ENCODE assay signal across 15 mouse cellular contexts in genomic region chr4:135883881-135884516, GRCm38 (mm10). TPM values are rescaled to one million over a fixed set of nuclear protein-coding genes. Genes with fewer than 3 reads are reported as not detected.
DNase-seq lines count a peak whose midpoint lies in the region; ATAC-seq and TF ChIP-seq lines count a peak whose summit lies in the region.
"Had no signal": no experiment of that assay in that cellular context is flagged by ENCODE, and none has a peak within 500 bp of the region (broad histone marks: within the 10 kb centered on the region; RNA-seq: fewer than 3 reads in every experiment).

No protein-coding gene starts in this region.

- H3K4me1 ChIP-seq in intestine, embryonic 14.5 days (replicated peaks; ENCODE audit: control insufficient read depth, insufficient read depth, low read length) = 0 out of 2 replicates have a peak, but pooled peaks cover 6% of the 10 kb centered on the region
- H3K4me1 ChIP-seq in intestine, postnatal 0 days (replicated peaks; ENCODE audit: control insufficient read depth, insufficient read depth, low read length) = no peaks in the 10 kb centered on the region

- peak; percentile 48 for DNase-seq in intestine, embryonic 14.5 days (ENCODE audit: low spot score)
- peak; percentile 35 for DNase-seq in testis, postnatal 10 days (ENCODE audit: low spot score)
- no peak for DNase-seq in testis, postnatal 14 days (ENCODE audit: low spot score)
- no peak for DNase-seq in left cerebral cortex, adult 9 months (ENCODE audit: low spot score in 2 of 2)
- DNase-seq in layer of hippocampus, adult 9-10 months (ENCODE audit: low spot score) = no peak
- DNase-seq: cerebellum, adult 2 months; heart, postnatal 14 days had no signal

- H3K27ac ChIP-seq in intestine, embryonic 14.5 days (ENCODE audit: low read depth) = no peak overlapping the region
- H3K27ac ChIP-seq in intestine, postnatal 0 days (ENCODE audit: low read depth, low read length) = no peak overlapping the region
- H3K27ac ChIP-seq: neural tube, embryonic 12.5 days had no signal

- H3K36me3 ChIP-seq in intestine, embryonic 14.5 days (ENCODE audit: control insufficient read depth, insufficient read depth, low read length) = no peaks in the 10 kb centered on the region
- H3K36me3 ChIP-seq in intestine, postnatal 0 days (ENCODE audit: control insufficient read depth, insufficient read depth) = no peaks in the 10 kb centered on the region
- H3K36me3 ChIP-seq: liver, embryonic 15.5 days; neural tube, embryonic 12.5 days had no signal

- no peak overlapping the region for H3K4me3 ChIP-seq in intestine, embryonic 14.5 days (ENCODE audit: low read depth, low read length)
- H3K4me3 ChIP-seq in intestine, postnatal 0 days (ENCODE audit: low read depth, low read length) = no peak overlapping the region
- H3K4me3 ChIP-seq: erythroblast, embryonic 14.5 days; liver, embryonic 15.5 days; neural tube, embryonic 12.5 days had no signal

- no peaks in the 10 kb centered on the region for H3K27me3 ChIP-seq in intestine, embryonic 14.5 days (replicated peaks; ENCODE audit: control insufficient read depth, insufficient read depth, low read length)
- no peaks in the 10 kb centered on the region for H3K27me3 ChIP-seq in intestine, postnatal 0 days (replicated peaks; ENCODE audit: control insufficient read depth, insufficient read depth, low read length)
- H3K27me3 ChIP-seq: CH12.LX; liver, embryonic 15.5 days; neural tube, embryonic 12.5 days; Patski had no signal

- no peaks in the 10 kb centered on the region for H3K9me3 ChIP-seq in intestine, embryonic 14.5 days (ENCODE audit: control insufficient read depth, low read length)
- no peaks in the 10 kb centered on the region for H3K9me3 ChIP-seq in intestine, postnatal 0 days (ENCODE audit: control insufficient read depth)
- H3K9me3 ChIP-seq: liver, embryonic 15.5 days; neural tube, embryonic 12.5 days had no signal

- no peak overlapping the region for H3K4me2 ChIP-seq in intestine, embryonic 14.5 days (ENCODE audit: low read length)
- no peak overlapping the region for H3K4me2 ChIP-seq in intestine, postnatal 0 days (replicated peaks; ENCODE audit: low read depth)
- H3K4me2 ChIP-seq: liver, embryonic 15.5 days; neural tube, embryonic 12.5 days had no signal

- TF ChIP-seq CTCF in intestine, postnatal 0 days (IDR thresholded peaks at IDR 0.05; ENCODE audit: low read depth) = no peak

- 53% methylated on average over 7 of the region's 7 CpGs for WGBS in intestine, embryonic 14.5 days
- WGBS in intestine, postnatal 0 days = 66% methylated on average over 7 of the region's 7 CpGs

- H3K9ac ChIP-seq in intestine, embryonic 14.5 days (ENCODE audit: low read length) = no peak overlapping the region
- no peak overlapping the region for H3K9ac ChIP-seq in intestine, postnatal 0 days (ENCODE audit: low read depth, low read length)
- H3K9ac ChIP-seq: liver, embryonic 15.5 days; neural tube, embryonic 12.5 days had no signal

- ATAC-seq in intestine, embryonic 14.5 days (replicated peaks; ENCODE audit: low FRiP score, low TSS enrichment, low read depth) = no peak
- no peak for ATAC-seq in intestine, postnatal 0 days
- ATAC-seq in inflammation-experienced regulatory T-cells, adult 6 months = peak; percentile 32
- ATAC-seq: midbrain, embryonic 16.5 days; Patski had no signal

RNA-seq across cellular contexts. Expression of gene Pnrc2, which starts 10.3 kb away (rescaled TPM):
- 167 and 175 TPM in 2 replicates for polyA plus RNA-seq in intestine, embryonic 14.5 days (2014; fragmentation: Nextera tagmentation; extraction: Ambion mirVana)
- 103 and 114 TPM in 2 replicates for polyA plus RNA-seq in intestine, postnatal 0 days (2015; fragmentation: Nextera tagmentation; extraction: Ambion mirVana)
- 100 to 1,000 TPM; 177 to 235 (median 211) TPM for polyA plus RNA-seq in inflammation-experienced regulatory T-cells, adult 6 months (2017; shearing (Covaris generic))

RNA-seq across cellular contexts. Expression of gene Cnr2, which starts 11.2 kb away (rescaled TPM):
- polyA plus RNA-seq in intestine, embryonic 14.5 days (2014; fragmentation: Nextera tagmentation; extraction: Ambion mirVana) = 0.24 and 0.44 TPM in 2 replicates
- 0.14 and 0.24 TPM in 2 replicates for polyA plus RNA-seq in intestine, postnatal 0 days (2015; fragmentation: Nextera tagmentation; extraction: Ambion mirVana)
- polyA plus RNA-seq in inflammation-experienced regulatory T-cells, adult 6 months (2017; shearing (Covaris generic)) = 1 to 10 TPM; 1.9 to 8.0 (median 7.0) TPM
- polyA plus RNA-seq: erythroblast, embryonic 14.5 days had no signal

RNA-seq across cellular contexts. Expression of gene Srsf10, which starts 28.5 kb away (rescaled TPM):
- 271 and 273 TPM in 2 replicates for polyA plus RNA-seq in intestine, embryonic 14.5 days (2014; fragmentation: Nextera tagmentation; extraction: Ambion mirVana)
- 84.2 and 89.2 TPM in 2 replicates for polyA plus RNA-seq in intestine, postnatal 0 days (2015; fragmentation: Nextera tagmentation; extraction: Ambion mirVana)
- polyA plus RNA-seq in inflammation-experienced regulatory T-cells, adult 6 months (2017; shearing (Covaris generic)) = 100 to 1,000 TPM; 184 to 209 (median 207) TPM

RNA-seq across cellular contexts. Expression of gene Fuca1, which starts 36.5 kb away (rescaled TPM):
- polyA plus RNA-seq in intestine, embryonic 14.5 days (2014; fragmentation: Nextera tagmentation; extraction: Ambion mirVana) = 108 and 110 TPM in 2 replicates
- 717 and 739 TPM in 2 replicates for polyA plus RNA-seq in intestine, postnatal 0 days (2015; fragmentation: Nextera tagmentation; extraction: Ambion mirVana)
- polyA plus RNA-seq in inflammation-experienced regulatory T-cells, adult 6 months (2017; shearing (Covaris generic)) = 100 to 1,000 TPM in 1 of 3 experiments, 10 to 100 TPM in 2; 81.7 to 101 (median 98.9) TPM

Comparison
In these comparisons a context has a peak if more than half of its experiments do, and no peak if none do; other contexts are left out.
1. DNase-seq: peak in intestine, embryonic 14.5 days (single experiment) and testis, postnatal 10 days (single experiment); none in testis, postnatal 14 days (single experiment), left cerebral cortex, adult 9 months (0 of 2) and layer of hippocampus, adult 9-10 months (single experiment).